12 mouse cellular contexts compared by ENCODE assay signal in the genomic region with DNA sequence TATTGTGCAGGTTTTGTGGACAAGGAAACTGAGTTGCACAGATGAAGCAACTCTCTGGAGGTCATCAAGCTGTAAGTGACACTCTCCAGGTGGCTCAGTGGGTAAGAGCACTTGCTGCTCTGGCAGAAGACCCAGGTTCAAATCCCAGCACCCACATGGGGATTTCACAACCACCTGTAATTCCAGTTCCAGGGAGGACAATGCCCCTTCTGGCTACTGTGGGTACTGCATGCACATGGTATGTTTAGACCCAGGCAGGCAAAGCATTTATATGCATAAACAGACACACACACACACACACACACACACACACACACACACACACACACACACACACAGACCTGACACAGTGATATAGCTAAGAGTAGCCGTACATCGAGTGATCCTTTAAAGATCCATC.
A peak's percentile ranks its signal among the peaks of the same experiment; 100 is the strongest.
DNase-seq lines count a peak whose midpoint lies in the region; ATAC-seq and TF ChIP-seq lines count a peak whose summit lies in the region.
"Had no signal": no experiment of that assay in that cellular context is flagged by ENCODE, and none has a peak within 500 bp of the region (broad histone marks: within the 10 kb centered on the region; RNA-seq: fewer than 3 reads in every experiment).

No protein-coding gene starts in this region.

- intact Hi-C loops in heart, postnatal 36 days (cut with DNase I) = loop anchor here (5.0 kb wide), 2 partner anchors 83 to 103 kb away; no protein-coding TSS in a partner anchor

- H3K4me3 ChIP-seq in lung, postnatal 0 days (ENCODE audit: low read depth, low read length) = no peak overlapping the region
- H3K4me3 ChIP-seq in MEL (ENCODE audit: control insufficient read depth in 1 of 2, insufficient read depth in 1 of 2, low read depth in 2 of 2, low read length in 2 of 2) = no peak overlapping the region
- H3K4me3 ChIP-seq: limb, embryonic 12.5 days had no signal

- no peak overlapping the region for H3K4me2 ChIP-seq in lung, postnatal 0 days (replicated peaks; ENCODE audit: low read depth, low read length)
- H3K4me2 ChIP-seq: limb, embryonic 12.5 days had no signal

- H3K36me3 ChIP-seq in lung, postnatal 0 days (ENCODE audit: insufficient read depth, low read length) = no peaks in the 10 kb centered on the region
- H3K36me3 ChIP-seq in MEL (ENCODE audit: control insufficient read depth in 1 of 2, insufficient read depth in 2 of 2, low read length in 2 of 2) = no peaks in the 10 kb centered on the region
- H3K36me3 ChIP-seq in splenic B cell, adult 2 months (ENCODE audit: control insufficient read depth, insufficient read depth, low read length, poor library complexity, severe bottlenecking) = no peaks in the 10 kb centered on the region
- H3K36me3 ChIP-seq: limb, embryonic 12.5 days had no signal

- ATAC-seq in lung, postnatal 0 days = no peak

- no peak for TF ChIP-seq EP300 in lung, postnatal 0 days (IDR thresholded peaks at IDR 0.05)
- TF ChIP-seq EP300 in MEL (IDR thresholded peaks at IDR 0.05; ENCODE audit: low read depth in 1 of 2, low read length in 2 of 2) = no peak

- H3K9ac ChIP-seq in lung, postnatal 0 days (replicated peaks; ENCODE audit: low read depth) = no peak overlapping the region
- no peak overlapping the region for H3K9ac ChIP-seq in MEL (ENCODE audit: control insufficient read depth, low read depth, low read length, poor library complexity, severe bottlenecking)
- H3K9ac ChIP-seq: limb, embryonic 12.5 days had no signal

- no peak for TF ChIP-seq RAD21 in MEL (IDR thresholded peaks at IDR 0.05; ENCODE audit: low read depth, low read length)

- WGBS in lung, postnatal 0 days = 100% methylated on average over 2 of the region's 2 CpGs

- no peaks in the 10 kb centered on the region; the same call in 1 of the 2 replicates for H3K4me1 ChIP-seq in lung, postnatal 0 days (ENCODE audit: insufficient read depth, low read depth, low read length)
- H3K4me1 ChIP-seq in MEL (ENCODE audit: control insufficient read depth in 1 of 2, insufficient read depth in 2 of 2, low read length in 2 of 2) = no peaks in the 10 kb centered on the region

- DNase-seq in heart, adult 11 months = peak; percentile 84
- DNase-seq in heart, postnatal 4 days = no peak
- DNase-seq in lung, postnatal 0 days (ENCODE audit: low spot score) = peak; percentile 11
- DNase-seq in lung, adult 18-20 months = no peak
- DNase-seq in MEL (ENCODE audit: low read depth, low spot score) = peak; percentile 11
- DNase-seq in splenic B cell, adult 2 months (ENCODE audit: low read depth, low spot score) = peak; percentile 32
- no peak for DNase-seq in cerebellum, adult 9-11 months
- no peak for DNase-seq in heart, postnatal 36 days
- DNase-seq: heart, postnatal 14 days; kidney, adult 11 months; spleen, adult 18-20 months had no signal

- TF ChIP-seq POLR2A in MEL (IDR thresholded peaks at IDR 0.05; ENCODE audit: control insufficient read depth in 1 of 2, insufficient read depth in 1 of 2, low read depth in 1 of 2, low read length in 2 of 2, poor library complexity in 1 of 2) = no peak

- TF ChIP-seq CTCF in lung, postnatal 0 days (IDR thresholded peaks at IDR 0.05) = peak; percentile 46
- TF ChIP-seq CTCF in MEL (IDR thresholded peaks at IDR 0.05 in 2 of 3, conservative IDR thresholded peaks at IDR 0.05 in 1 of 3; ENCODE audit: control insufficient read depth in 1 of 3, insufficient read depth in 1 of 3, low read depth in 2 of 3, low read length in 3 of 3, poor library complexity in 1 of 3, severe bottlenecking in 1 of 3) = peak in 2 of 3 experiments; percentile 17 to 41; a peak in 3 of 6 replicates

- no peaks in the 10 kb centered on the region for H3K79me2 ChIP-seq in MEL (ENCODE audit: control insufficient read depth, insufficient read depth, low read length, poor library complexity)

- no peak overlapping the region for H3K27ac ChIP-seq in lung, postnatal 0 days (ENCODE audit: low read length)
- H3K27ac ChIP-seq in MEL (ENCODE audit: control insufficient read depth, low read depth, low read length) = no peak overlapping the region
- H3K27ac ChIP-seq: limb, embryonic 12.5 days had no signal

- no peaks in the 10 kb centered on the region for H3K9me3 ChIP-seq in lung, postnatal 0 days (ENCODE audit: low read length)
- H3K9me3 ChIP-seq in MEL (replicated peaks; ENCODE audit: insufficient read depth, low read length) = no peaks in the 10 kb centered on the region

- no peaks in the 10 kb centered on the region for H3K27me3 ChIP-seq in lung, postnatal 0 days (replicated peaks; ENCODE audit: insufficient read depth, low read length)
- no peaks in the 10 kb centered on the region for H3K27me3 ChIP-seq in MEL (ENCODE audit: control insufficient read depth in 1 of 2, insufficient read depth in 2 of 2, low read length in 2 of 2)
- H3K27me3 ChIP-seq in splenic B cell, adult 2 months (ENCODE audit: control insufficient read depth, insufficient read depth, low read length, poor library complexity, severe bottlenecking) = no peaks in the 10 kb centered on the region
- H3K27me3 ChIP-seq: limb, embryonic 12.5 days had no signal

TF ChIP-seq in MEL, 35 proteins besides CTCF, POLR2A, EP300 and RAD21:
- TF ChIP-seq HCFC1 (IDR thresholded peaks at IDR 0.05; ENCODE audit: low read depth, low read length) = no peak
- no peak for TF ChIP-seq TCF12 (IDR thresholded peaks at IDR 0.05; ENCODE audit: low read depth, low read length)
- no peak for TF ChIP-seq E2F4 (IDR thresholded peaks at IDR 0.05; ENCODE audit: borderline replicate concordance, low read depth, low read length)
- no peak for TF ChIP-seq USF1 (IDR thresholded peaks at IDR 0.05; ENCODE audit: low read depth, low read length)
- TF ChIP-seq ELF1 (IDR thresholded peaks at IDR 0.05; ENCODE audit: low read depth, low read length) = no peak
- no peak for TF ChIP-seq CHD1 (IDR thresholded peaks at IDR 0.05; ENCODE audit: low read depth, low read length)
- TF ChIP-seq TAL1 (IDR thresholded peaks at IDR 0.05; ENCODE audit: low read length) = no peak
- TF ChIP-seq MAZ (IDR thresholded peaks at IDR 0.05; ENCODE audit: low read depth, low read length) = no peak
- no peak for TF ChIP-seq NRF1 (IDR thresholded peaks at IDR 0.05; ENCODE audit: insufficient read depth, low read depth, low read length, poor library complexity, severe bottlenecking)
- TF ChIP-seq MAX (IDR thresholded peaks at IDR 0.05; ENCODE audit: low read length) = no peak
- no peak for TF ChIP-seq POLR2AphosphoS2 (IDR thresholded peaks at IDR 0.05; ENCODE audit: low read length)
- no peak for TF ChIP-seq BHLHE40 (IDR thresholded peaks at IDR 0.05; ENCODE audit: borderline replicate concordance, low read depth, low read length)

Comparison
In these comparisons a context has a peak if more than half of its experiments do, and no peak if none do; other contexts are left out.
1. DNase-seq: peak in heart, adult 11 months (single experiment), lung, postnatal 0 days (single experiment), MEL (single experiment) and splenic B cell, adult 2 months (single experiment); none in heart, postnatal 4 days (single experiment), lung, adult 18-20 months (0 of 2), cerebellum, adult 9-11 months (single experiment) and heart, postnatal 36 days (0 of 2).